Mouse (Mus musculus) right cerebral cortex, postnatal 10 days (tissue): ENCODE measurements at regions not wholly inside any gene's neighbourhood (a gene's known extent, or its start where the extent isn't known, plus 50 kb on each side); places are given as distances from the start of the nearest gene placed in this dataset.

Experiments
- DNase-seq, 2 experiments: peaks; one replicate each; pipeline ENCODE4 v3.0.0; 2021; ENCODE audit warnings: low spot score in 2 of 2

GRCm38 (mm10) chr7:58557535-58557934 is 98.4 kb upstream of the Atp10a start:
- DNase-seq = no peak

- DNase-seq = no peak
Measured at GRCm38 (mm10) chr7:58568807-58569206, 87.2 kb upstream of the Atp10a start.

GRCm38 (mm10) chr7:58584241-58584820 is 71.6 kb upstream of the Atp10a start:
- DNase-seq = peak; percentile 25 to 49

DNA sequence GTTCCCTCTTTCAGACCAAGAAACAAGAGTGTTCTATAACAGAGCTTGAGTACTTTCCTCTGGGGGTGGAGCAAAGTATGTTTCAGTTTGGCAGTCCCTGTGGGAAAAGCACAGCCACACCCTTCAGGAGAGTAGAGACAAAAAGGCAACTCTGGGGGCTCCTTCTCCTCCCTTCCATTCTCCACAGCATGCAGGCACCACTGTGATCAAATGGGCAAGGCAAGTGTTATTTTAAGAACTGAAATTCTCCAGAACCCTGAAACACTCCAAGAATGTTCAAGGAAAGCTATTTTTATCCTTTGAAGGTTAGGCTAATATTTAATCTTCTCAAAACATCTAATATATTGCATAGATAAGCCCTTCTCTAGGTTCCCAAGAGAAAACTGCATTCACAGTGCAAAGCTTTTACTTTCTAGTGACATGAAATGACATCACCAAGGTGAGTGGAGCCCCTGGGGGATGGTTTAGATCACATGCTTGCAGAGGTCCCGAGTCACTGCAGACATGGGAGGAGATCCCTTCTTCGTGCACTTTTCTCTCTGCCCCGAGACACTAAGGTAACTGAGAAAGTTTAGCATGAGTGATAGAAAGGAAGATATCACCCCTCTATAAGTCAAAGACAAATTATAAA is 70.2 kb upstream of the Atp10a start:
- no peak for DNase-seq

- DNase-seq = no peak
Measured at GRCm38 (mm10) chr7:58595951-58596350, 60.0 kb upstream of the Atp10a start.
